Mouse (Mus musculus) myocyte (in vitro differentiated cells): ENCODE measurements around the gene Rps6kl1. TPM values are rescaled to one million over a fixed set of nuclear protein-coding genes. Genes with fewer than 3 reads are reported as not detected.

Experiments used
- H3K27me3 ChIP-seq: one replicate; pipeline ENCODE4 v1.6.1; 2011; ENCODE audit not compliant: control insufficient read depth, insufficient read depth, insufficient read length
- H3K36me3 ChIP-seq: one replicate; pipeline ENCODE4 v1.6.1; 2011; ENCODE audit not compliant: control insufficient read depth, insufficient read depth
- H3K4me2 ChIP-seq: one replicate; pipeline ENCODE4 v1.6.1; 2011; ENCODE audit warnings: low read depth, control low read depth
- H3K4me3 ChIP-seq: one replicate; pipeline ENCODE4 v1.5.1; 2011; ENCODE audit warnings: mild to moderate bottlenecking, control low read depth, moderate library complexity
- H3K79me2 ChIP-seq: one replicate; pipeline ENCODE4 v1.6.1; 2011; ENCODE audit not compliant: control insufficient read depth, insufficient read depth
- H3ac ChIP-seq: one replicate; pipeline ENCODE4 v1.6.1; 2011; ENCODE audit not compliant: control insufficient read depth, insufficient read length
- CEBPB ChIP-seq: IDR thresholded peaks from 2 replicates; pipeline ENCODE4 v1.6.1; 2011; ENCODE audit warnings: mild to moderate bottlenecking, moderate library complexity; ENCODE audit not compliant: poor library complexity, insufficient read depth, severe bottlenecking
- E2F4 ChIP-seq: IDR thresholded peaks from one replicate; pipeline ENCODE4 v1.6.1; 2011; ENCODE audit warnings: mild to moderate bottlenecking, control low read depth, moderate library complexity; ENCODE audit not compliant: insufficient read depth
- MAX ChIP-seq: IDR thresholded peaks from one replicate; pipeline ENCODE4 v1.6.1; 2011; ENCODE audit warnings: low read depth, mild to moderate bottlenecking, control low read depth
- MYOD1 ChIP-seq, 3 experiments: IDR thresholded peaks; one replicate each; pipeline ENCODE4 v1.6.1; 2011; ENCODE audit warnings: control low read depth in 2 of 3, low read depth in 2 of 3, mild to moderate bottlenecking in 2 of 3, moderate library complexity in 1 of 3; ENCODE audit not compliant: insufficient read length in 2 of 3, control insufficient read depth in 1 of 3
- MYOG ChIP-seq, 3 experiments: IDR thresholded peaks; one replicate each; pipeline ENCODE4 v1.6.1; 2011; ENCODE audit warnings: control low read depth in 2 of 3, low read depth in 2 of 3, mild to moderate bottlenecking in 2 of 3; ENCODE audit not compliant: insufficient read length in 2 of 3, control insufficient read depth in 1 of 3, insufficient read depth in 1 of 3
- POLR2A ChIP-seq: IDR thresholded peaks from one replicate; pipeline ENCODE4 v1.6.1; 2011; ENCODE audit warnings: low read depth, mild to moderate bottlenecking, control low read depth, moderate library complexity; ENCODE audit not compliant: insufficient read length
- POLR2AphosphoS2 ChIP-seq: IDR thresholded peaks from one replicate; pipeline ENCODE4 v1.6.1; 2011; ENCODE audit warnings: low read depth, control low read depth; ENCODE audit not compliant: insufficient read length
- REST ChIP-seq: IDR thresholded peaks from one replicate; pipeline ENCODE4 v1.6.1; 2011; ENCODE audit warnings: mild to moderate bottlenecking, control low read depth, moderate library complexity; ENCODE audit not compliant: insufficient read depth, insufficient read length
- SRF ChIP-seq: IDR thresholded peaks from one replicate; pipeline ENCODE4 v1.6.1; 2011; ENCODE audit warnings: low read depth; ENCODE audit not compliant: control insufficient read depth, insufficient read length
- TCF12 ChIP-seq: IDR thresholded peaks from one replicate; pipeline ENCODE4 v1.6.1; 2011; ENCODE audit warnings: mild to moderate bottlenecking, control low read depth; ENCODE audit not compliant: poor library complexity, insufficient read depth, severe bottlenecking
- TCF3 ChIP-seq: IDR thresholded peaks from one replicate; pipeline ENCODE4 v1.6.1; 2011; ENCODE audit warnings: low read depth, control low read depth; ENCODE audit not compliant: insufficient read length
- USF1 ChIP-seq: IDR thresholded peaks from one replicate; pipeline ENCODE4 v1.6.1; 2011; ENCODE audit warnings: low read depth, mild to moderate bottlenecking, control low read depth, moderate library complexity
- polyA plus RNA-seq: library from polyadenylated mRNA; unstranded; fragments of >200 nt; fragmentation: generic; extraction: Trizol; gene quantifications from one replicate; pipeline ENCODE4 v1.2.1, GENCODE M21; 2012; ENCODE audit warnings: missing spikeins

Gene Rps6kl1
- polyA plus RNA-seq, 1 experiment, result 0.53 TPM

- Histone ChIP-seq H3K4me3 (no peak overlapping the region), H3K27me3 (no peaks in the 10 kb centered on the region), H3K79me2 (no peaks in the 10 kb centered on the region), H3K4me2 (no peak overlapping the region), H3K36me3 (no peaks in the 10 kb centered on the region), H3ac (no peak overlapping the region)
- no peak for TF ChIP-seq USF1
- TF ChIP-seq POLR2AphosphoS2, result no peak
These were observed 49.5 kb downstream of the Rps6kl1 start for GRCm38 (mm10) chr12:85101521-85102106.

- H3ac ChIP-seq, result no peak overlapping the region
- no peak overlapping the region for H3K4me2 ChIP-seq
- no peak for TF ChIP-seq TCF12
- no peak for TF ChIP-seq POLR2A
- TF ChIP-seq USF1, result no peak
- TF ChIP-seq MAX, result no peak
- H3K79me2 ChIP-seq, result no peaks in the 10 kb centered on the region
- no peak overlapping the region for H3K4me3 ChIP-seq
- no peaks in the 10 kb centered on the region for H3K36me3 ChIP-seq
- no peaks in the 10 kb centered on the region for H3K27me3 ChIP-seq
These were observed 50.1 kb downstream of the Rps6kl1 start for GRCm38 (mm10) chr12:85101001-85101400.

- Histone ChIP-seq H3K27me3 (no peaks in the 10 kb centered on the region), H3K4me3 (no peak overlapping the region), H3K79me2 (no peaks in the 10 kb centered on the region), H3K4me2 (no peak overlapping the region), H3ac (no peak overlapping the region), H3K36me3 (no peaks in the 10 kb centered on the region)
- TF ChIP-seq CEBPB (no peak), USF1 (no peak), SRF (no peak), REST (no peak), TCF12 (no peak)
These were observed 55.2 kb downstream of the Rps6kl1 start for GRCm38 (mm10) chr12:85095859-85096258.

- no peaks in the 10 kb centered on the region for H3K36me3 ChIP-seq
- TF ChIP-seq TCF3 (no peak), MYOD1 (IDR thresholded peaks at IDR 0.05; ENCODE audit: control insufficient read depth in 1 of 3, insufficient read length in 2 of 3, low read depth in 2 of 3) (no peak), USF1 (no peak), TCF12 (no peak), E2F4 (no peak), MAX (no peak), POLR2A (no peak), POLR2AphosphoS2 (no peak), MYOG (IDR thresholded peaks at IDR 0.05; ENCODE audit: control insufficient read depth in 1 of 3, insufficient read depth in 1 of 3, insufficient read length in 2 of 3, low read depth in 2 of 3) (no peak), REST (no peak), CEBPB (no peak), SRF (no peak)
These were observed 55.9 kb downstream of the Rps6kl1 start for GRCm38 (mm10) chr12:85095146-85095545.

GRCm38 (mm10) chr12:85094706-85095105, 56.4 kb downstream of the Rps6kl1 start:
- H3K4me2 ChIP-seq, result peak overlapping the region; percentile 87
- H3ac ChIP-seq, result no peak overlapping the region
- H3K36me3 ChIP-seq, result no peaks in the 10 kb centered on the region
- TF ChIP-seq MYOD1 (IDR thresholded peaks at IDR 0.05; ENCODE audit: control insufficient read depth in 1 of 3, insufficient read length in 2 of 3, low read depth in 2 of 3) (peak in 2 of 3 experiments; percentile 83 to 91), TCF3 (no peak), MAX (no peak), REST (no peak), TCF12 (peak; percentile 9), POLR2A (no peak), POLR2AphosphoS2 (no peak), CEBPB (no peak), E2F4 (no peak), USF1 (no peak), MYOG (IDR thresholded peaks at IDR 0.05; ENCODE audit: control insufficient read depth in 1 of 3, insufficient read depth in 1 of 3, insufficient read length in 2 of 3, low read depth in 2 of 3) (peak; percentile 54 to 93 (median 88)), SRF (no peak)
- H3K27me3 ChIP-seq, result no peaks in the 10 kb centered on the region
- peak overlapping the region; percentile 3 for H3K4me3 ChIP-seq
- H3K79me2 ChIP-seq, result no peaks in the 10 kb centered on the region

More at GRCm38 (mm10) chr12:85095146-85095545, 55.9 kb downstream of the Rps6kl1 start:
- H3K4me3 ChIP-seq, result no peak overlapping the region
- H3K4me2 ChIP-seq, result no peak overlapping the region
- H3ac ChIP-seq, result no peak overlapping the region
- no peaks in the 10 kb centered on the region for H3K27me3 ChIP-seq
- H3K79me2 ChIP-seq, result no peaks in the 10 kb centered on the region
